Mouse (Mus musculus) hindbrain, embryonic 14.5 days (tissue): ENCODE data around the gene Cntfr. TPM values are rescaled to one million over a fixed set of nuclear protein-coding genes. Genes with fewer than 3 reads are reported as not detected.
"Not testable (repeated sequence)": the region's sequence is repeated elsewhere in the genome, so short reads cannot be mapped to it uniquely, and the experiment has no call there.

ENCODE experiments used
- ATAC-seq: fragments of 200-750 bp; cut with Nextera tagmentation; 2 replicates; pipeline ENCODE4 v1.8.0; 2017; ENCODE audit warnings: moderate number of reproducible peaks, mild to moderate bottlenecking, moderate TSS enrichment, moderate library complexity; ENCODE audit not compliant: low FRiP score
- DNase-seq: peaks from one replicate; pipeline ENCODE4 v3.0.0-alpha.2; 2015; ENCODE audit warnings: low spot score
- H3K27ac ChIP-seq: fragments of 300-500 bp; sonication (generic); 2 replicates; pipeline ENCODE4 v1.5.1; 2014; ENCODE audit warnings: mild to moderate bottlenecking, moderate library complexity
- H3K27me3 ChIP-seq: fragments of 300-500 bp; sonication (generic); 2 replicates; pipeline ENCODE4 v1.6.1; 2014; ENCODE audit warnings: mild to moderate bottlenecking, low read length, mixed read lengths; ENCODE audit not compliant: control insufficient read depth, insufficient read depth
- H3K36me3 ChIP-seq: fragments of 300-500 bp; sonication (generic); replicated peaks from 2 replicates; pipeline ENCODE4 v1.6.1; 2014; ENCODE audit not compliant: control insufficient read depth, insufficient read depth
- H3K4me1 ChIP-seq: fragments of 300-500 bp; sonication (generic); replicated peaks from 2 replicates; pipeline ENCODE4 v1.6.1; 2014; ENCODE audit warnings: antibody characterized with exemption, low read length, mixed read lengths; ENCODE audit not compliant: control insufficient read depth, insufficient read depth
- H3K4me2 ChIP-seq: fragments of 300-500 bp; sonication (generic); replicated peaks from 2 replicates; pipeline ENCODE4 v1.6.1; 2014; ENCODE audit warnings: mild to moderate bottlenecking, moderate library complexity
- H3K4me3 ChIP-seq: fragments of 300-500 bp; sonication (generic); replicated peaks from 2 replicates; pipeline ENCODE4 v1.5.1; 2014; ENCODE audit warnings: mild to moderate bottlenecking, low read length
- H3K9ac ChIP-seq: fragments of 300-500 bp; sonication (generic); 2 replicates; pipeline ENCODE4 v1.6.1; 2014
- H3K9me3 ChIP-seq: fragments of 300-500 bp; sonication (generic); 2 replicates; pipeline ENCODE4 v1.6.1; 2016; ENCODE audit warnings: low read length; ENCODE audit not compliant: control insufficient read depth
- WGBS: fragments of 180-500 bp; shearing (Covaris S2); extraction: QIAGEN DNeasy Blood & Tissue Kit; methylation state at CpG from one replicate; pipeline ENCODE4 v1.1.7; 2014; 5-methylcytosine and 5-hydroxymethylcytosine counted together
- polyA plus RNA-seq: library from polyadenylated mRNA; unstranded; fragments of >200 nt; fragmentation: Nextera tagmentation; extraction: Ambion mirVana; gene quantifications from 2 replicates; pipeline ENCODE4 v1.2.1, GENCODE M21; 2014

Gene Cntfr
- polyA plus RNA-seq, 1 experiment from 2014 or later: 21.8 TPM

DNA sequence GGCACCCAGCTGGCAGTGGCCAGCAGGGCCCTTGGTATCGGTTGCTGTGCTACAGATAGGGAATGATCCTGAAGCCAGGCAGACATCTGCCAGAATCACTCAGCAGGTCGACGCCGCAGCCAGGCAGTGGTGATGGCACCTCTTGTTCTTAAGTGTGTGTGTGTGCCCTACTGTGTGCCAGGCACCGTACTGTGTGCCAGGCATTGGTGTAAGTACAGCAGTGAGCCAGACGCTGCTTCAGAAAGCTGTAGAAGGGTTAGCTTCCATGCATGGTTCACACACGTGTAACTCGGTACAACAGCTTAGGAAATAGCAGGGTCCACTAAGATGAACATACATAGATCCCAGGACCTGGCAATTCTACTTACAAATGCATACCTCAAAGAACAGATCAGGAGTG, 3.3 kb upstream of the Cntfr start:
- H3K4me1 ChIP-seq, H3K27me3 ChIP-seq, H3K9me3 ChIP-seq, ATAC-seq, H3K36me3 ChIP-seq, H3K4me2 ChIP-seq, H3K4me3 ChIP-seq, H3K27ac ChIP-seq, H3K9ac ChIP-seq, DNase-seq: not testable (repeated sequence)
- 70% methylated on average over 2 of the region's 8 CpGs for WGBS

DNA sequence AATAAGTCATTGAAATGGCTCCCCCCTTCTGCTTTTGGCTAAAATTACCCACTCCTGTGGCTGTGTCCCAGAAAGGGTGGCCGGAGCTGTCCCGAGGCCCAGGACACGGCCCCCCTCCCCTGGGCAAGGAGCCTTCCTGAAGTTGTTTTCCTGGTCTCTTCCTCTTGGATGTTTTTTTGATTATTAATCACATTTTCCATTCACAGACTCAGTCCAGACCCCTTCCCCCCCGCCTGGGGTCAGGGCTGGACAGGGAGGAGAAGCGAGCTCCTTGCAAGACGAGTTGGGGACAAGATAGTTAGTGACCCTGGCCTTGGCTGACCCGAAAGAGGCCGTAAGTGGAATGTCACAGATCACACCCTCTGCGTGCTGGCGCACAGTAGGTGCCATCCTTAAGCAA, 2.9 kb upstream of the Cntfr start, which contains the start of gene Il11ra1:
Gene Il11ra1 (plus strand): TSS at position 207 of the 400 bp plus-strand sequence.
- not testable (repeated sequence) for H3K9ac ChIP-seq, H3K27ac ChIP-seq, ATAC-seq, H3K27me3 ChIP-seq, H3K9me3 ChIP-seq, H3K4me3 ChIP-seq, DNase-seq, H3K36me3 ChIP-seq, H3K4me1 ChIP-seq
- H3K4me2 ChIP-seq: peak within 1 kb of the TSS; percentile 37
- WGBS: 85% methylated on average over 7 of the region's 10 CpGs

DNA sequence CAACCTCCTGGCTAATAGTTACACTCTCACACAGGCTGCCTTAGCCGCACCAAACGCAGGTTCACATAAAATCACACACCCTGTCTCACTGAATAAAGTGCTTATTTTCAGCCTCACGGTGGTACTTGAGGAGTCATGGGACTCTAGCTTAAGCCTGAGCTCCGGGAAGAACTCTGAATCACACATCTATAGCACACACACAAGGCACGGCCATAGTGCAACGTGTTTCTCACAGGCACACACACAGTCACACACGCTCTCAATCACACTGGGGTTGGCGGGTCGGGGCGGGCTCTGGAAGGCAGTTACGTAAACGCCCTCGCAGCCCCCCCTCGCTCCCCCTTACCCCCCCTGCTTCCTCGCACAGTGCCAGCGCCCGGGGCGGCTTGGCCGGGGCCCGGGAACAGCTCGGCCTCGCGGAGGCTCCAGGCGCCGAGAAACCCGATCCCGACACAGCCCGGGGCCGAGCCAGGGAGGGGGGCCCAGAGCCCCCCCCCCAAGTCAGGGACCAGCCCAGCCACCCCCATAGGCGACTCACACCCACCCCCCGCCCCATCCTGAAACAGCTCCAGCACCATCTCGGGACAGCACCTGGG, 1.6 kb upstream of the Cntfr start:
- 7% methylated on average over 19 of the region's 32 CpGs for WGBS
- H3K9me3 ChIP-seq, H3K36me3 ChIP-seq, H3K4me3 ChIP-seq, H3K9ac ChIP-seq, DNase-seq, H3K4me1 ChIP-seq, ATAC-seq, H3K27ac ChIP-seq, H3K27me3 ChIP-seq: not testable (repeated sequence)
- peak overlapping the region; percentile 37 for H3K4me2 ChIP-seq

DNA sequence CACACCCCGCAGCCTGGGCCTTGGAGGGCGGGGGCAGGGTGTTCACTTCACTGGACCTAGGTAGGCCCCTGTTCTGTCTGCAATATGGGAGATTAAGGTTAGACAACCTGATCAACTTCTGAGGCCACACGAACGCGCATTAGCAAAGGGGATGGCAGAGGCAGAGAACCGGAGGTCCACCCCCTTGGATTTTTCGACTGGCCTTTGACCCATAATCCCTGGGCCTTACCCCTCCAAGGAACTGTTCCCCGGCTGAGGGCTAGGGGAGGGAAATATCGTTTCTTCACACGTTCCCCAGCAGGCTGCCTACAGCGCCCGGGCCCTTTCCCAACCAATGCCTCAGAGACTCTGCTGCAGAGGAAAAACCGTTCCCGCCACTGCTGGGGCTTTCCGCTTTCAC, 437 bp downstream of the Cntfr start:
- H3K4me2 ChIP-seq, H3K27ac ChIP-seq, H3K4me3 ChIP-seq, ATAC-seq, H3K36me3 ChIP-seq, H3K9me3 ChIP-seq, H3K4me1 ChIP-seq, H3K9ac ChIP-seq, H3K27me3 ChIP-seq, DNase-seq: not testable (repeated sequence)
- WGBS: 4% methylated on average over 12 of the region's 15 CpGs

DNA sequence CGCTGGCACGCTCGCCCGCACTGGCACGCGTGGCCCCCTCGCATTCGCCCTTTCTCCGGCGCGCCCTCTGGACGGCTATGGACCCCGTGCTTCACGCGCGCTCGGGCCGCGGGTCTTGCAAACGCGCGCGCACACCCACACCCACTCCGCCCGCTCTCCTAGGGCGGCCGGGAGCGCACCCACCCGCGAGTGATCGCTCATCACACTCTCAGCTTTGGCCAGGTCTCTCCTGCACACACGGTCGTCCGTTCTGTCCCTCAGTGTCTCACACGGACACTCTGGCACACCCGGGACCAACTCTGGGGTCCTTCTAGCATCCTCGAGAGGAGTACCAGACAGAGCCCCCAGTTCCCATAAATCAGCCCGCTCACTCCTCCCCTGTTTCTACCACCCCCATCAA, 1.1 kb downstream of the Cntfr start:
- Histone ChIP-seq H3K4me2 (peak overlapping the region; percentile 43), H3K4me3 (peak overlapping the region; percentile 15)
- not testable (repeated sequence) for ATAC-seq, H3K9me3 ChIP-seq, DNase-seq, H3K27me3 ChIP-seq, H3K4me1 ChIP-seq, H3K27ac ChIP-seq, H3K9ac ChIP-seq, H3K36me3 ChIP-seq
- WGBS: 0% methylated on average over 13 of the region's 38 CpGs

DNA sequence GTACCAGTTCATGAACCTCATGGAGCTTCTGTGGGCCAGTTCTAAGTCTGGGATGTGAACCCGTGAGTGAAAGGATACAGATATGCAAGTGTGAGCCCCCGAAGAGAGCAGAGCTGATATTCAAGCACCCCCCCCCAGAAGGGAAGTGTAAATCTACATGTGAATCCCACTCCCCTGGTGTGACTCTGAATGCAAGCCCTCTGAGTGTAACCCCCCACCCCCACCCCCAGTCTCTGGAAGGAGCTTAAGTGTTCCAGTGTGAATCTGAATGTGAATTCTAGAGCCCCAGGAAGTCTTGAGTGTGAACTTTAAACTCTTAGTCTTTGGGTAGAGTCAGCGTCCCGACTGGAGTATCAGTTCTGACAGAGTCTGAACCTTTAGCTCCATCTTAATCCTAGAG, 3.4 kb downstream of the Cntfr start:
- not testable (repeated sequence) for H3K4me3 ChIP-seq, H3K4me1 ChIP-seq, DNase-seq, H3K27ac ChIP-seq, H3K36me3 ChIP-seq, ATAC-seq, H3K9ac ChIP-seq, H3K27me3 ChIP-seq, H3K9me3 ChIP-seq
- peak overlapping the region; percentile 25 for H3K4me2 ChIP-seq
- WGBS: 7% methylated on average over 4 of the region's 4 CpGs

DNA sequence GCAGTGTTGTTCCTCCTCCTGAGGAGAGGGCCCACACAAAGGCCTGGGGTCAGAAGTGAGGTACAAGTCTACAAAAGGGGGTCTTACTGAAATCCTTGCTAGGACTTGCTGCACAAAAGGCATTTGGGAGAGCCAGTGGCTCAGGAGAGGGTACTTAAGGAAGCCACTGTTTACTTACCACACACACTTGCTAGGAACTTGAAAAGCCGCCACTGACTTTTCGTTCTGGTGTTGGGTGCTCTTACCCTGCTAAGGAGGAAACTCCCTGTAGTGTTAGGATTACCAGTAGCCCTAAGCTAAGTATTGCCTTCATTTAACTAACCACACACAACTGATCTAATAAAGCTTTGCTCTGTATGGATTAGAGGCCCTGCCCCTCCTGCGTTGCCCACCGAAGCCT, 6.9 kb downstream of the Cntfr start:
- ATAC-seq, H3K9ac ChIP-seq, H3K27me3 ChIP-seq, H3K4me3 ChIP-seq, DNase-seq, H3K4me1 ChIP-seq, H3K4me2 ChIP-seq, H3K9me3 ChIP-seq, H3K27ac ChIP-seq, H3K36me3 ChIP-seq: not testable (repeated sequence)
- WGBS: no CpG with 5 or more reads among the region's 4 CpGs

DNA sequence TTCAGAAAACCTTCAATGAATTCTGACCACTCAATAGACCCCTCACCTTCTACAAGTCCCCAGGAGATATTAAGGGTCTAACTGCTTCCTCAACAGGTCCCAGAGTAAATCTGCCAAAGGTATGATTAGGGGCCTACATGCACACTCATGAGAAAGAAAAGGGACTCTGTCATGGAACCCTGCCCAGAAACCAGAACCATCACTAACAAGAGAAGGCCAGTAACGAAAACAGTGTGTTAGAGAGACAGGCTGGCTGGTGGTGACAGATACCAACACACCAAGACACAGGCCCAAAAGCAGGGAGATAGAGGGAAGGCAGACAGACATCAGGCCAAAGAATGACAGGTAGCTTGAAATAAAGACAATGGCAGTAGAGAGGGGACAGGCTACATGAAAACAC, 8.3 kb downstream of the Cntfr start:
- H3K4me3 ChIP-seq, H3K4me1 ChIP-seq, ATAC-seq, DNase-seq, H3K9me3 ChIP-seq, H3K9ac ChIP-seq, H3K36me3 ChIP-seq, H3K27me3 ChIP-seq, H3K4me2 ChIP-seq: not testable (repeated sequence)
- peak overlapping the region; percentile 38; the same call in 1 of the 2 replicates for H3K27ac ChIP-seq
- 36% methylated on average over 1 of the region's 1 CpGs for WGBS

DNA sequence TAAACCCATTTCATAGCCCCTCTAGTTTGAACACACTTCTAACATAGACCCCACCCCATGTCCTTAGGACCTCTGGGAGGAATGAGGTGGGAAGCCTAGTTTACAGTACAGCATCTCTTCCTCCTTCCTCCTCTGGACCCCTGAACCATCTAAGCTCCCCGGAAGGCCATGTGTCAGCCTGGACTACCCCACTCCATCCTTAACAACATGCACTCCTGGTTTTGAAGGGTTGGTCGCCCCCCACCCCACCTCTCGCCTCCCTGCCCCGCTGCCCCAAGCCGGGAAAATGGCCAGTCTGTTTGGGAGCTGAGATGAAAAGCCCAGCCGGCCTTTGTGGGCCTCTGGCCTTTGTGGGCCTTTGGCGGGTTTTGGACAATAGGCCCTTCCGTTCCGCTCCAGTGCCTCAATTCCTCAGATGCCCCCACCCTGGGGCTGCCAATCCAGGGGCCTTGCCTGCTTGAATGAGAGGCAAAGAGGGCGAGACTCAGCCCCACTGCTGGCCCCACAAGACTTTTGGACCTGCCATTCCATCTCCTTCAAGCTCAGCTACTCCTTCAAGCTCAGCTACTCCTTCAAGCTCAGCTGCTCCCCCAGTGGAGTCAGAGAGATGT, 10.9 kb downstream of the Cntfr start:
- H3K4me1 ChIP-seq: peaks cover 13% of the 10 kb centered on the region; the same call in 1 of the 2 replicates
- not testable (repeated sequence) for ATAC-seq

More for the DNA sequence above, 10.9 kb downstream of the Cntfr start:
- WGBS: 5% methylated on average over 9 of the region's 10 CpGs
- H3K36me3 ChIP-seq, H3K4me3 ChIP-seq, H3K9ac ChIP-seq, H3K9me3 ChIP-seq, H3K27me3 ChIP-seq, H3K27ac ChIP-seq, DNase-seq, H3K4me2 ChIP-seq: not testable (repeated sequence)
